Mouse (Mus musculus) forebrain, embryonic 14.5 days (tissue): ENCODE data around the gene Zfp946. TPM values are rescaled to one million over a fixed set of nuclear protein-coding genes. Genes with fewer than 3 reads are reported as not detected.
A peak's percentile ranks its signal among the peaks of the same experiment; 100 is the strongest.

Experiments used
- ATAC-seq: fragments of 200-750 bp; cut with Nextera tagmentation; 2 replicates; pipeline ENCODE4 v1.8.0; 2017; ENCODE audit warnings: mild to moderate bottlenecking, moderate library complexity
- DNase-seq: peaks from one replicate; pipeline ENCODE4 v3.0.0-alpha.2; 2015; ENCODE audit warnings: low spot score
- H3K27ac ChIP-seq: fragments of 300-500 bp; sonication (generic); 2 replicates; pipeline ENCODE4 v1.5.1; 2014; ENCODE audit warnings: low read depth, mild to moderate bottlenecking, control low read depth, low read length, moderate library complexity
- H3K27me3 ChIP-seq: fragments of 300-500 bp; sonication (generic); replicated peaks from 2 replicates; pipeline ENCODE4 v1.6.1; 2014; ENCODE audit warnings: low read length, control low read depth, mixed read lengths; ENCODE audit not compliant: control insufficient read depth, insufficient read depth
- H3K36me3 ChIP-seq: fragments of 300-500 bp; sonication (generic); 2 replicates; pipeline ENCODE4 v1.6.1; 2014; ENCODE audit warnings: low read length, control low read depth; ENCODE audit not compliant: control insufficient read depth, insufficient read depth
- H3K4me1 ChIP-seq: fragments of 300-500 bp; sonication (generic); 2 replicates; pipeline ENCODE4 v1.6.1; 2014; ENCODE audit warnings: antibody characterized with exemption, low read length, control low read depth; ENCODE audit not compliant: control insufficient read depth, insufficient read depth
- H3K4me2 ChIP-seq: fragments of 300-500 bp; sonication (generic); 2 replicates; pipeline ENCODE4 v1.6.1; 2014; ENCODE audit warnings: mild to moderate bottlenecking, control low read depth, low read length
- H3K4me3 ChIP-seq: fragments of 300-500 bp; sonication (generic); 2 replicates; pipeline ENCODE4 v1.5.1; 2014; ENCODE audit warnings: low read depth, low read length, control low read depth
- H3K9ac ChIP-seq: fragments of 300-500 bp; sonication (generic); 2 replicates; pipeline ENCODE4 v1.6.1; 2014; ENCODE audit warnings: mild to moderate bottlenecking, low read length, control low read depth, moderate library complexity
- H3K9me3 ChIP-seq: fragments of 300-500 bp; sonication (generic); replicated peaks from 2 replicates; pipeline ENCODE4 v1.6.1; 2016; ENCODE audit warnings: low read length, control low read depth, mixed read lengths; ENCODE audit not compliant: control insufficient read depth
- WGBS: fragments of 180-500 bp; shearing (Covaris S2); extraction: QIAGEN DNeasy Blood & Tissue Kit; methylation state at CpG from one replicate; pipeline ENCODE4 v1.1.7; 2014; 5-methylcytosine and 5-hydroxymethylcytosine counted together
- polyA plus RNA-seq: library from polyadenylated mRNA; unstranded; fragments of >200 nt; fragmentation: Nextera tagmentation; extraction: Ambion mirVana; gene quantifications from 2 replicates; pipeline ENCODE4 v1.2.1, GENCODE M21; 2014

Gene Zfp946
- polyA plus RNA-seq, result 29.8 and 37.7 TPM in 2 replicates

DNA sequence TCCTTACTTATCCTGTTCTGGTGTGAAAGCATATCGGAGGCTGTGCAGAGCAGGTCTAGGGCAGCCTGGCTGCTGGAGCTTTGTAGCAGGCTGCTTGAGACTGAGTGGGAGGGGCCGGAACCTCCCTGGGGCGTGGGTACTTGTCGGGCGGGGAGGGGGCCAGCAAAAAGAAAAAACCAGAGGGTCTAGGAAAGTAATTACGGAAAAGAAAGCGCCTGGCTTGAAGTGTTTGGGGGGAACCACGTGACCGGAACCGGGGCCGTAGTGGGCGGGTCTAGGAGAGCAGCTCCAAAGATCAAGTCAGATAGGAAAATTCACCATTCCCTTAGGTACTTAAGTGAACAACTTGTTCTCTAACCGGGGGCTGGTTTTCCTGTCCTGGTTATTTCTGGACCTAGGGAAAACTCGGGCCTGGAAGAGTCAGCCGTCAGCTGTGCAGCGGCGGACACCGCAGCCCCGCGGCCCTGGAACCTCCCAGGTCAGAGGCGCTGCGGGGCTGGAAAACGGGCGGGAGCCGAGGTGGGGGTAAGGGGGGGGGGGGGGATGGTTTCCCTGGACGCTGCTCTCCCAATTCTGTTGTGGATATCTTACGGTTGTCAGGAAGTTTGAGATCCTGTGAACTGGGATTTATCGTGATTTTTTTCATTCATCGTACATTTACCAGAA, at the start of gene Zfp946:
Gene Zfp946 (plus strand): TSS at position 271 of the 666 bp plus-strand sequence.
- WGBS, result under 1% methylated on average over 26 of the region's 29 CpGs
- peaks cover 3% of the 10 kb centered on the region; the same call in 1 of the 2 replicates for H3K36me3 ChIP-seq
- peak; percentile 95 for DNase-seq
- 0 out of 2 replicates have a peak, but pooled peaks cover 3% of the 10 kb centered on the region for H3K4me1 ChIP-seq
- H3K27ac ChIP-seq, result peak within 1 kb of the TSS; percentile 78
- H3K9ac ChIP-seq, result peak within 1 kb of the TSS; percentile 64
- peak; percentile 97 for ATAC-seq
- H3K4me2 ChIP-seq, result peak within 1 kb of the TSS; percentile 57
- no peaks in the 10 kb centered on the region for H3K9me3 ChIP-seq
- H3K4me3 ChIP-seq, result peak within 1 kb of the TSS; percentile 59
- no peaks in the 10 kb centered on the region for H3K27me3 ChIP-seq

DNA sequence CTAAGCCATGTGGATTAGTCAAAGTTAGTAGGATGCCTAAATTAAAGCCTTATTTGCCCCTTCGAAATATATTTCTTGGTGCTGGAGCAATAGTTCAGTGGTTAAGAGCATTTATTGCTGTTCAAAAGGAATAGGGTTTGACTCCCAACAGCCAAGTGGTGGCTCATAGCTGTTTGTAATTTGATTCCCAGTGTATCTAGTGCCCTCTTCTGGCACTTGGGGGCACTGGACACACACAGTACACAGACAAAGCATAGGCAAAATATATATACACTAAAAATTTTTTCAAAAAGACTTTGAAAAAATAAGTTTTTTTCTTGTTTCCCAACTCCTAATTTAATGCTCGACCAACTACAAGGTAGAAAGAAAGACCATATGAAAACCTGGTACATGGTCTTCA, 13.3 kb upstream of the Zfp946 start:
- no peaks in the 10 kb centered on the region for H3K9me3 ChIP-seq
- DNase-seq, result peak; percentile 35

DNA sequence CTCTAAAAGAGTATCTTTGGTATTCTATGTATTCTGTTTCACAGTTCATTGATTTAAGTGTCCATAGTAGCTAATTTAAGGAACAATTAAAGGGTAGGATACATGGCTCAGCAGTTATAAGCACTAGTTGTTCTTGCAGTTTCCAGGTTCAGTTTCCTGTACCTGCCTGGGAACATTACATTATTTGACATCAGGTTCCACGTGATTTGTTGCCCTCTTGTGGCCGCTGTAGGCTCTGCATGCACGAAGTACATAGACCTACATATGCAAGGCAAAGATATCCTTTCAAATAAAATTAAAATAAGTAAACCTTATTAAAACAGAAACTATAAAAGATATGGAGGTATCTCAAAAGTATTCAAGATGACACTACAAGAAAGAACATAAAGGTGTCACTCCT, 6.5 kb upstream of the Zfp946 start:
- H3K4me2 ChIP-seq, result no peak overlapping the region
- no peaks in the 10 kb centered on the region for H3K36me3 ChIP-seq
- H3K9me3 ChIP-seq, result no peaks in the 10 kb centered on the region
- DNase-seq (peak; percentile 80), ATAC-seq (peak; percentile 57; the same call in 1 of the 2 replicates)
- whole genome bisulfite sequencing, result 2% methylated on average over 3 of the region's 3 CpGs
- no peaks in the 10 kb centered on the region for H3K4me1 ChIP-seq
- no peak overlapping the region for H3K9ac ChIP-seq
- no peaks in the 10 kb centered on the region for H3K27me3 ChIP-seq
- H3K4me3 ChIP-seq, result no peak overlapping the region
- H3K27ac ChIP-seq, result no peak overlapping the region

More for the DNA sequence above, 13.3 kb upstream of the Zfp946 start:
- ATAC-seq, result no peak
- Histone ChIP-seq H3K36me3 (no peaks in the 10 kb centered on the region), H3K9ac (no peak overlapping the region), H3K27me3 (no peaks in the 10 kb centered on the region), H3K4me3 (no peak overlapping the region), H3K4me2 (no peak overlapping the region), H3K27ac (no peak overlapping the region), H3K4me1 (no peaks in the 10 kb centered on the region)
- 78% methylated on average over 2 of the region's 2 CpGs for WGBS

DNA sequence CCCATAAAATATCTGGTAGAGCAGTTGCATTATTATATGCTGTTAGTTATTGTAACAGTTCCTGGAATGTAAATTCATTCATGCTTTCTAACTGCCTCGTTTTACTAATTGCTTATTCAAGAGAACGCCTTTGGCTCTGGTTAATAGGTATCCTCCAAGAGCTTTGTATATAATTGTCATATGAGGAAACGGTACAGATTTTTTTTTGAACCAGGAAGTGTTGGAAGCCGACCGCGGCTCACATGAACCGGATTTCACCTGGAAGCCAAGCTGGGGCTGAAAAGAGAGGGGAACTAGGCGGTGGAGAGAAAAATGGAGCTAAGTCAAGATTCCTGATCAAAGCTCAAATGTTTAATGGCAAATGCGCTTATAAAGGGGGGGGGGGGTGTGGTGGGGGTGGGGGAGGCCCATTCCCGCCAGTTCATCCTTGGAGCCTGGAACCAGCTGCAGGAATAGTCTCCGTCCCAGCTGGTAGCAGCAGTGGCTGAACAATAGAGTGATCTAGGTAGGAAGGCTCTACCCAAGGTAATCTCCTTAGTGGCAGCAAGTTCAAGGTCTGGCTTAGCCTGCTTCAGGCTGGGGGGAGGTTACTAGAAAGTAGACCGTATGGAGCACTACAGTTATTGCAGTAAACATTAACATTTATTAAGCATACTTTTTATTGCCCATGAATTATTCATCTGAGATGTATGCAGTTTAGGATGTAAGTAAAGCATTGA, 773 bp downstream of the Zfp946 start:
- H3K9ac ChIP-seq, result peak overlapping the region; percentile 64
- peak overlapping the region; percentile 59 for H3K4me3 ChIP-seq
- peak overlapping the region; percentile 57 for H3K4me2 ChIP-seq
- H3K27ac ChIP-seq, result no peak overlapping the region
- ATAC-seq (peak; percentile 21), DNase-seq (peak; percentile 47)
- 2% methylated on average over 12 of the region's 12 CpGs for WGBS
- H3K9me3 ChIP-seq, result no peaks in the 10 kb centered on the region
- no peaks in the 10 kb centered on the region for H3K27me3 ChIP-seq
- H3K36me3 ChIP-seq, result peaks cover 3% of the 10 kb centered on the region; the same call in 1 of the 2 replicates
- H3K4me1 ChIP-seq, result 0 out of 2 replicates have a peak, but pooled peaks cover 3% of the 10 kb centered on the region

DNA sequence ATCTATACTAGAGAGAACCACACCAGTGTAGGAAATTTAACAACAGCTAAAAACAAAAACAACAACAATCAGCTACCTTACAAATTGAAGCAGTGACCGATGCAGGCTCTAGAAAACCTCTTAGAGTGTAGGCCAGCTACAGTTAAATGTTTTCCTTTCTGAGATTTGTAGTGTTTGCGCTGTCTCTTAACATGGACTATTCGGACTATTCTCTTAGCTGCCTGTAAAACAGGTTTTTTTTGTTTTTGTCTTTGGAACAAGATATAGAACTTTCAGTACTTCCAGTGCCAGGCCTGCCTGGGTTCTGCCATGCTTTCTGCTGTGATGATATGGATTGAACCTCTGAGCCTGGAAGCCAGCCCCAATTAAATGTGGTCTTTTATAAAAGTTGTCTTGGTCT, 23.7 kb downstream of the Zfp946 start:
- ATAC-seq, result no peak
- Histone ChIP-seq H3K27me3 (no peaks in the 10 kb centered on the region), H3K27ac (no peak overlapping the region), H3K4me1 (no peaks in the 10 kb centered on the region), H3K4me2 (no peak overlapping the region), H3K4me3 (no peak overlapping the region), H3K9me3 (peaks cover 8% of the 10 kb centered on the region), H3K9ac (no peak overlapping the region), H3K36me3 (peaks cover 13% of the 10 kb centered on the region)
- WGBS, result 95% methylated on average over 3 of the region's 3 CpGs
- DNase-seq, result no peak

DNA sequence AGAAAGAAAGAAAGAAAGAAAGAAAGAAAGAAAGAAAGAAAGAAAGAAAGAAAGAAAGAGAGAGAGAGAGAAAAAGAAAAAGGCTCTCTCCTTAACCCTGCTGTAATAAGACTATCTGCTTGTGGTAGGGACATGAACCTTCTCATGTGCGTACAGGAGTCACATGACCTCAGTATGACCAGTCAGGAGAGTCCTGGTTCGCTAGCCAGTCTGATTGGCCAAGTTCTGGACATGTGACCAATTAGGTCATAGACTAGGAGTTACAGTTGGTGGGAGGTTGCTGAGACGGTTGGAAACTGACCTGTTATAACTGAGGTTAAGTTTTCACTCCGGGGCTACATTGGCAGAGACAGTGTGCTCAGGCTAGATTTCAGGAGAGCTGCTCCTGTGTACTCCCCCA, 73.1 kb downstream of the Zfp946 start:
- H3K27me3 ChIP-seq, result no peaks in the 10 kb centered on the region
- ATAC-seq (no peak), DNase-seq (no peak)
- H3K36me3 ChIP-seq, result no peaks in the 10 kb centered on the region
- 70% methylated on average over 4 of the region's 4 CpGs for WGBS
- H3K9me3 ChIP-seq, result no peaks in the 10 kb centered on the region; the same call in 1 of the 2 replicates
- no peak overlapping the region for H3K4me3 ChIP-seq
- H3K27ac ChIP-seq, result no peak overlapping the region
- no peaks in the 10 kb centered on the region for H3K4me1 ChIP-seq
- H3K4me2 ChIP-seq, result no peak overlapping the region
- no peak overlapping the region for H3K9ac ChIP-seq

Other genes with a start within 250 kb of the Zfp946 start
- gene Zfp994, start 198.6 kb upstream of the Zfp946 start, polyA plus RNA-seq, result 3.8 and 5.5 TPM in 2 replicates
- 14.0 and 14.9 TPM in 2 replicates for gene CT030661.1, start 109.4 kb upstream of the Zfp946 start, polyA plus RNA-seq
- gene Zfp944, start 62.8 kb upstream of the Zfp946 start, polyA plus RNA-seq, result 19.8 and 23.8 TPM in 2 replicates
- gene Zfp758, start 62.8 kb upstream of the Zfp946 start, polyA plus RNA-seq, result 7.2 and 11.9 TPM in 2 replicates
- gene Vmn2r111, start 149.3 kb downstream of the Zfp946 start, polyA plus RNA-seq, result not detected in 2 replicates
- gene Vmn2r112, start 176.7 kb downstream of the Zfp946 start, polyA plus RNA-seq, result not detected in 2 replicates